Mouse (Mus musculus) midbrain, embryonic 16.5 days (tissue): ENCODE measurements around the gene Peg3. TPM values are rescaled to one million over a fixed set of nuclear protein-coding genes. Genes with fewer than 3 reads are reported as not detected.
"Not testable (repeated sequence)": the region's sequence is repeated elsewhere in the genome, so short reads cannot be mapped to it uniquely, and the experiment has no call there.

Source experiments
- ATAC-seq: fragments of 200-750 bp; cut with Nextera tagmentation; 2 replicates; pipeline ENCODE4 v1.8.0; 2017; ENCODE audit warnings: moderate TSS enrichment
- H3K27ac ChIP-seq: fragments of 300-500 bp; sonication (generic); 2 replicates; pipeline ENCODE4 v1.5.1; 2014; ENCODE audit warnings: mild to moderate bottlenecking, low read length, mixed read lengths
- H3K27me3 ChIP-seq: fragments of 300-500 bp; sonication (generic); 2 replicates; pipeline ENCODE4 v1.6.1; 2014; ENCODE audit warnings: low read depth, low read length, mixed read lengths; ENCODE audit not compliant: control insufficient read depth, insufficient read depth
- H3K36me3 ChIP-seq: fragments of 300-500 bp; sonication (generic); 2 replicates; pipeline ENCODE4 v1.6.1; 2014; ENCODE audit warnings: mild to moderate bottlenecking, low read length, moderate library complexity, mixed read lengths; ENCODE audit not compliant: control insufficient read depth, insufficient read depth
- H3K4me1 ChIP-seq: fragments of 300-500 bp; sonication (generic); 2 replicates; pipeline ENCODE4 v1.6.1; 2014; ENCODE audit warnings: mild to moderate bottlenecking, low read length, mixed read lengths; ENCODE audit not compliant: control insufficient read depth, insufficient read depth
- H3K4me2 ChIP-seq: fragments of 300-500 bp; sonication (generic); 2 replicates; pipeline ENCODE4 v1.6.1; 2014; ENCODE audit warnings: mild to moderate bottlenecking, low read length, mixed read lengths
- H3K4me3 ChIP-seq: fragments of 300-500 bp; sonication (generic); 2 replicates; pipeline ENCODE4 v1.5.1; 2014; ENCODE audit warnings: low read depth, mild to moderate bottlenecking, low read length, moderate library complexity, mixed read lengths
- H3K9ac ChIP-seq: fragments of 300-500 bp; sonication (generic); 2 replicates; pipeline ENCODE4 v1.6.1; 2014; ENCODE audit warnings: low read depth, low read length, mixed read lengths
- H3K9me3 ChIP-seq: fragments of 300-500 bp; sonication (generic); replicated peaks from 2 replicates; pipeline ENCODE4 v1.6.1; 2014; ENCODE audit warnings: mild to moderate bottlenecking, low read length, mixed read lengths; ENCODE audit not compliant: control insufficient read depth, poor library complexity, severe bottlenecking
- WGBS: fragments of 180-500 bp; shearing (Covaris S2); extraction: QIAGEN DNeasy Blood & Tissue Kit; methylation state at CpG from one replicate; pipeline ENCODE4 v1.1.7; 2014; 5-methylcytosine and 5-hydroxymethylcytosine counted together
- polyA plus RNA-seq: library from polyadenylated mRNA; unstranded; fragments of >200 nt; fragmentation: Nextera tagmentation; extraction: Ambion mirVana; gene quantifications from 2 replicates; pipeline ENCODE4 v1.2.1, GENCODE M21; 2015

Gene Peg3
- polyA plus RNA-seq = 103 and 117 TPM in 2 replicates

DNA sequence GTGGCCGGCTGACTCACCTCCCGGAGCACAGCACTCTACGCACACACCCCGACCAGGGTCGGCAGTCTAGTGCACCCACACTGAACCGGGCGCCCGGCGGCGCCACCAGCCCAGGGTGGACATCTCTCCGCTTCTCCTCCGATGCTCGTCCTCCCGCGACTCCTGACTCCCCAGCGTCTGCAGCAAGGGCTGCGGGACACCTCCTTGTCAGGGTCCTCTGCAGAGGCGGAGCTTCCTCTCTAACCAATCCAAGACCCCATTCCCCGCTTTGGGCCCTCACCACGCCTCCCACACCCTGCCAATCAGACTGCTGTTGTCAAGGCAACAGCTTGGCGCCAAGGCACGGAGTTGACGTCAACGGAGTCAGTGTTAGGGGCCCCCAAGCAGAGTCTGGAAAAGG lies at the start of gene Peg3, which contains the start of gene Usp29:
Peg3 (minus strand) TSS at position 191 of the 400 bp plus-strand sequence.
Usp29 (plus strand) TSS at position 338 of the 400 bp plus-strand sequence.
- H3K9me3 ChIP-seq = peaks cover 11% of the 10 kb centered on the region; the same call in 1 of the 2 replicates
- WGBS = 52% methylated on average over 17 of the region's 24 CpGs
- H3K36me3 ChIP-seq = no peaks in the 10 kb centered on the region
- ATAC-seq = peak; percentile 32
- peaks cover 3% of the 10 kb centered on the region; the same call in 1 of the 2 replicates for H3K4me1 ChIP-seq
- no peaks in the 10 kb centered on the region for H3K27me3 ChIP-seq
- peak within 1 kb of the TSS; percentile 64 for H3K4me3 ChIP-seq
- H3K4me2 ChIP-seq = peak within 1 kb of the TSS; percentile 53
- peak within 1 kb of the TSS; percentile 79 for H3K9ac ChIP-seq
- H3K27ac ChIP-seq = peak within 1 kb of the TSS; percentile 92

DNA sequence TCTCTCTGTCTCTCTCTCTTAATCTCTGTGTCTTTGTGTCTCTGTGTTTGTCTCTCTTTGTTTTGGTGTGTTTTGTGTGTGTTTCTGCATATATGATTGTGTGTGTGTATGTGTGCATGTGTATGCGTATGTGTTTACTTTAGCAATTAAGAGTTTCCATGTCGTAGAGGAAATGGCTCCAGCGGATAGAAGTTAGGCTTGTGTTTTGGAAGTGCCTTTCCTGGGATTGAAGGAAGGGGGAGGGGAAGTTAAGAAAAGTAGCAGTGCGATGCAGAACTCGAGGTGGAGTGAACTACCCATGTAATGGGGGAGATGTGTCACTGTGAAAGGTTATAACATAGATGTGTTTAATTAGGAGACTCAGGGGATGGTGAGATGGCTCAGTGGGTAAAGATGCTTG lies 48.9 kb upstream of the Peg3 start:
- WGBS = 94% methylated on average over 5 of the region's 5 CpGs
- H3K9me3 ChIP-seq = no peaks in the 10 kb centered on the region
- H3K4me2 ChIP-seq = no peak overlapping the region
- peaks cover 10% of the 10 kb centered on the region for H3K4me1 ChIP-seq
- no peaks in the 10 kb centered on the region for H3K27me3 ChIP-seq
- H3K9ac ChIP-seq = no peak overlapping the region
- ATAC-seq = no peak
- no peaks in the 10 kb centered on the region for H3K36me3 ChIP-seq
- H3K4me3 ChIP-seq = no peak overlapping the region
- H3K27ac ChIP-seq = no peak overlapping the region

- WGBS = 55% methylated on average over 4 of the region's 4 CpGs
- Histone ChIP-seq H3K9ac (no peak overlapping the region), H3K4me1 (peaks cover 9% of the 10 kb centered on the region), H3K27me3 (no peaks in the 10 kb centered on the region), H3K9me3 (no peaks in the 10 kb centered on the region), H3K4me2 (no peak overlapping the region), H3K4me3 (no peak overlapping the region), H3K27ac (peak overlapping the region; percentile 8; the same call in 1 of the 2 replicates), H3K36me3 (no peaks in the 10 kb centered on the region)
- 0 out of 2 replicates have a peak, but pooled peaks have one; percentile 12 for ATAC-seq
Measured at GRCm38 (mm10) chr7:6777689-6778088, 47.5 kb upstream of the Peg3 start.

DNA sequence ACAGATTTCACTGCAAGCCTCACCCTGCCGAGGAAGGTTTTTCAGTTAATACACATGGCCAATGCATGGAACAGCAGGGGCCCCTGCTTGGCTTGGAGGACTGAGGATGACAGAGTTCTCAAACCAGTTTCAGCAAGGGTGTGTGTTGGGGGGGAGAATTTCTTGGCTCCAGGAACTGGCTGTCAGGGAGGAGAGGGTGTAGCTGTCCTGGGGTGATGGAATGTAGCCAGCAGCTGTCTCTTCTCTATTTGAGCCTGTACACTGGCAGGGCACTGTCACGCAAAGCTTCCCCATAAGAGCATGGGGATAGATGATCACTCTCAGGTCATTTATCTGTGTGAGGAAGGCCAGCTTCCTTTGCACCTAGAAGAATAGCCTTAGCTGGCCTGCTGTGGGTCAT lies 46.9 kb upstream of the Peg3 start:
- no peaks in the 10 kb centered on the region for H3K9me3 ChIP-seq
- H3K36me3 ChIP-seq = no peaks in the 10 kb centered on the region
- 64% methylated on average over 2 of the region's 2 CpGs for WGBS
- peaks cover 9% of the 10 kb centered on the region for H3K4me1 ChIP-seq
- H3K4me2 ChIP-seq = no peak overlapping the region
- peak overlapping the region; percentile 43; the same call in 1 of the 2 replicates for H3K27ac ChIP-seq
- no peaks in the 10 kb centered on the region for H3K27me3 ChIP-seq
- H3K9ac ChIP-seq = no peak overlapping the region
- ATAC-seq = no peak
- H3K4me3 ChIP-seq = no peak overlapping the region

DNA sequence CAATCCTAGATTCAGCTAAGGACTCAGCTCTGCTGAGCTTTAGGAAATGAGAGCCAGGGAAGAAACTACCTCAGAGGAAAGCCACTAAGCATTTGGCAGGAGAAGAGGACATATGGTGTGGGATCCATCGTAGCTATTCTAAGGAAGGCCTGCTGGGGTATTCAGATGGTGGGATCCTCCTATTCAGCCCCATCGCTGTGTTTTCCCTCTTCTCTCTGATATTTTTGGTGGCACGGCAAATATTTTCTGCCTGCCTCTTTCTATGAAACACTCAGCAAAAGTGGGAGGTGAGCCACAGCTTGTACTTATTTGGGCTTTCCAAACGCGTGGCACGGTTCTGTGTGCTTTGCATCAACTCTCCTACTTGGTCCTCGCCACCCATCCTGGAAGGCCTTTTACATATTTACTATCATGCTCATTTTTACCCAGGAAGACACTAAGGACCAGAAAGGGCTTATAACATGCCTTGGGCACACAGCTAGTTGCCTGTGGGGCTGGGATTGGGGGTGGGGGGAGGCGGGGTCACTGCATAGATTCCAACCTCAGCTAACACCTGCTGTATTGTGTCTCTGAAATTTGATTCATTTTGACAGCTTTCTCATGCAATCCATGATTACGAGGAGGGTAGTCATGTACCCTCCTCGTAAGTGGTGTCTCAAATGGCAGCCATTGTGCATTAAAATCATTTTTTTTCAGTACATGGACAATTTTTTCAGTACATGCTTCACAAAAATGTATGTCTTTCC lies 46.3 kb upstream of the Peg3 start:
- Histone ChIP-seq H3K9me3 (no peaks in the 10 kb centered on the region), H3K9ac (no peak overlapping the region), H3K4me1 (peaks cover 6% of the 10 kb centered on the region), H3K4me3 (no peak overlapping the region), H3K27ac (no peak overlapping the region), H3K27me3 (no peaks in the 10 kb centered on the region), H3K4me2 (no peak overlapping the region), H3K36me3 (no peaks in the 10 kb centered on the region)
- ATAC-seq = no peak
- 88% methylated on average over 10 of the region's 10 CpGs for WGBS

DNA sequence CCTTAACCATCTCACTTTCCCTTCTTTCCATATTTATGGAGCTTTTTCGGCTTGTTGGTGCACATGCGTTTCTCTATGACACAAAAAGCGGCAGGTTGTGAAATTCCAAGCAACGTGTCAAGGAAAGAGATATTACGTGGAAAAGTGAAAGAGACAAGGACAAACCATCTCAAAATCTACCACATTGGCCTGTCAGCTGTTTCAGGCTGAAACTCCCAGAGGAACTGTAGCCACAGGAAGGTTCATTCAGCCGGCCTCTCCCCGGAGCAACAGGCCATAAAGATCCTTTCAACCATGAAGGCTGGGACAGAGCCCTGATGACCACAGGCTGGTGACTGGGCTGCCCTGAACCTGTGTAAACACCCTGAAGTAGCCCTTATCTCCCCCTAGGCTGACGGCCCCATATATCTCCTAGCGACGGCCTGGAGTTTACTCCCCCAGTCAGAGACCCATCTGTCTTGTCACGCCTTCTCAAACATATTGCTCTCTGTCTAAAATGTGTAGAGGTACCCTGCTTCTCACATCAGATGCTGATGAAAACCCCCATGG lies 43.7 kb upstream of the Peg3 start:
- peaks cover 13% of the 10 kb centered on the region for H3K4me1 ChIP-seq
- not testable (repeated sequence) for H3K27ac ChIP-seq, ATAC-seq, H3K27me3 ChIP-seq, H3K4me2 ChIP-seq, H3K9ac ChIP-seq, H3K9me3 ChIP-seq, H3K36me3 ChIP-seq, H3K4me3 ChIP-seq
- 61% methylated on average over 11 of the region's 11 CpGs for WGBS

- Histone ChIP-seq H3K9ac (no peak overlapping the region), H3K27ac (peak overlapping the region; percentile 60), H3K4me2 (no peak overlapping the region), H3K4me1 (peaks cover 7% of the 10 kb centered on the region; the same call in 1 of the 2 replicates), H3K36me3 (no peaks in the 10 kb centered on the region), H3K27me3 (no peaks in the 10 kb centered on the region), H3K9me3 (no peaks in the 10 kb centered on the region), H3K4me3 (no peak overlapping the region)
- peak; percentile 43; the same call in 1 of the 2 replicates for ATAC-seq
- 4% methylated on average over 8 of the region's 8 CpGs for WGBS
Measured at GRCm38 (mm10) chr7:6770286-6770685, 40.1 kb upstream of the Peg3 start.

GRCm38 (mm10) chr7:6765240-6765639 lies 35.0 kb upstream of the Peg3 start:
- no peak overlapping the region for H3K27ac ChIP-seq
- ATAC-seq = no peak
- no peaks in the 10 kb centered on the region for H3K27me3 ChIP-seq
- no peak overlapping the region for H3K4me3 ChIP-seq
- H3K9ac ChIP-seq = no peak overlapping the region
- H3K4me1 ChIP-seq = peaks cover 6% of the 10 kb centered on the region; the same call in 1 of the 2 replicates
- H3K4me2 ChIP-seq = no peak overlapping the region
- H3K9me3 ChIP-seq = no peaks in the 10 kb centered on the region
- WGBS = 57% methylated on average over 5 of the region's 5 CpGs
- no peaks in the 10 kb centered on the region for H3K36me3 ChIP-seq

GRCm38 (mm10) chr7:6760170-6760569 lies 29.9 kb upstream of the Peg3 start:
- 14% methylated on average over 6 of the region's 6 CpGs for whole genome bisulfite sequencing
- no peaks in the 10 kb centered on the region for H3K36me3 ChIP-seq
- no peak overlapping the region for H3K4me2 ChIP-seq
- no peak for ATAC-seq
- no peak overlapping the region for H3K4me3 ChIP-seq
- no peaks in the 10 kb centered on the region for H3K4me1 ChIP-seq
- H3K9ac ChIP-seq = no peak overlapping the region
- no peaks in the 10 kb centered on the region for H3K9me3 ChIP-seq
- no peak overlapping the region for H3K27ac ChIP-seq
- no peaks in the 10 kb centered on the region for H3K27me3 ChIP-seq
